Mouse (Mus musculus): ENCODE results near the gene Cbr4. TPM values are rescaled to one million over a fixed set of nuclear protein-coding genes. Genes with fewer than 3 reads are reported as not detected.

Gene Cbr4
- polyA plus RNA-seq, 1 experiment from 2014 or later, result 31.7 TPM

GRCm38 (mm10) chr8:61467553-61467815, 20.1 kb upstream of the Cbr4 start:
- H3K36me3 ChIP-seq, result no peaks in the 10 kb centered on the region
- no peaks in the 10 kb centered on the region for H3K4me1 ChIP-seq
- DNase-seq (ENCODE audit: low spot score), result no peak
- H3K27me3 ChIP-seq (ENCODE audit: insufficient read depth, poor library complexity, severe bottlenecking), result no peaks in the 10 kb centered on the region
- 91% methylated on average over 3 of the region's 3 CpGs for WGBS
- H3K9me3 ChIP-seq, result no peaks in the 10 kb centered on the region
- H3K27ac ChIP-seq, result no peak overlapping the region
- H3K4me3 ChIP-seq, result no peak overlapping the region

GRCm38 (mm10) chr8:61470213-61470612, 17.3 kb upstream of the Cbr4 start:
- Histone ChIP-seq H3K27ac (no peak overlapping the region), H3K4me1 (no peaks in the 10 kb centered on the region), H3K4me3 (no peak overlapping the region), H3K36me3 (no peaks in the 10 kb centered on the region), H3K27me3 (ENCODE audit: insufficient read depth, poor library complexity, severe bottlenecking) (no peaks in the 10 kb centered on the region), H3K9me3 (no peaks in the 10 kb centered on the region)
- no peak for DNase-seq (ENCODE audit: low spot score)
- WGBS, result 75% methylated on average over 4 of the region's 4 CpGs

DNA sequence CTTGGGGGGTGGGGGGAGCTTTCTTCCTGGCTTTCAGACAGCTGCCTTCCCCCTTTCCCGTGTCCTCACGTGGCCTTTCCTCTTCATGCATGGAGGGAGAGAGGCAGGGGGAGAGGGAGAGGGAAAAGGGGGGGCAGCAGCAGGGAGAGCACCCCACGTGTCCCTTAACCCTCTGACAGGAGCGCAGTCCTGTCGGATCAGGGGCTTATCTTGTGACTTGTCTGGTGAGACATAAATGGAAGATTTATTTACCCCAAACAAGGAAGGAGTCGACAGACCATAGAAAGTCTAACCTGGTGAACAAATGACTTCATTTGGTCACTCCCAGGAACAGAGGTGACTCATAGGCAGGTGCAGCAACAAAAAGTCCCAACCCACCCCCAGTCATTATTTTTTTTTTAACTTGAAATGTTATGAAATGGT, 12.3 kb upstream of the Cbr4 start:
- H3K4me1 ChIP-seq, result peaks cover 7% of the 10 kb centered on the region; the same call in 1 of the 2 replicates
- no peak for DNase-seq (ENCODE audit: low spot score)
- H3K27me3 ChIP-seq (ENCODE audit: insufficient read depth, poor library complexity, severe bottlenecking), result no peaks in the 10 kb centered on the region
- no peak overlapping the region for H3K27ac ChIP-seq
- no peak overlapping the region for H3K4me3 ChIP-seq
- WGBS, result 60% methylated on average over 6 of the region's 6 CpGs
- H3K36me3 ChIP-seq, result no peaks in the 10 kb centered on the region
- no peaks in the 10 kb centered on the region for H3K9me3 ChIP-seq

DNA sequence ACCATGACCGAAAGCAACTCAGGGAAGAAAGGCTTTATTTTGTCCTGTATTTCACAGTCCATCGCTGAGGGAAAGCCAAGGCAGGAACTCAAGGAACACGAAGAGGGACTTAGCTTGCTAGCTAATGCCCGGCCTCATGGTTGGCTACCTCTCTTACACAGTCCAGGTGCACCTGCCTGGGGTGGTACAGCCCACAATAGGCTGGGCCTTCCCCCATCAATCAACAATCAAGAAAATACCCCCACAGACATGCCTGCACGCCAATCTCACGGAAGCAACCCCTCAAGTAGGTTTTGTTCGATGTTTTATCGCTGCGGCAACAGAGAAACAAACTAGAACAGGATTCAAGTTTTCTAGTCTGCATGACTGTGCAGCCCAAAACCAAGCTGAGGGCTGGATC, 11.4 kb upstream of the Cbr4 start:
- no peak for DNase-seq (ENCODE audit: low spot score)
- Histone ChIP-seq H3K27ac (no peak overlapping the region), H3K36me3 (no peaks in the 10 kb centered on the region), H3K4me1 (peaks cover 7% of the 10 kb centered on the region; the same call in 1 of the 2 replicates), H3K27me3 (ENCODE audit: insufficient read depth, poor library complexity, severe bottlenecking) (no peaks in the 10 kb centered on the region), H3K9me3 (no peaks in the 10 kb centered on the region), H3K4me3 (no peak overlapping the region)
- WGBS, result 79% methylated on average over 9 of the region's 9 CpGs

DNA sequence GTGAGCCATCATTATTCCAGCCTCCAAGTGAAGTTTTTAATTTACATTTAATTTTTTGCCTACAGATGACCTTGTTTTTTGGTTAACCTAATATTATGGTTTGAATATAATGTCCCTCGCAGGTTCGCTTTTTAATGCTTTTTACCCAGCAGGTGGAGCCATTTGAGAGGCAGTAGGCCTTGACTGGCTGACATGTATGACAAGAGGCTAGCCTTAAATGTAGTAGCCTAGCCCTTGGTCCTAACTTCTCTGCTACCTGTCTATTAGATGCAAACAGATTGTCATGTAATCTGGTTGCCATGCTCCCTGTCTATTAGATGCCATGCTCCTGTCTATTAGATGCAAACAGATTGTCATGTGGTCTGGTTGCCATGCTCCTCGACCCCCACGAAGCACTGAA, 9.4 kb upstream of the Cbr4 start:
- 93% methylated on average over 4 of the region's 4 CpGs for WGBS
- peaks cover 7% of the 10 kb centered on the region; the same call in 1 of the 2 replicates for H3K4me1 ChIP-seq
- H3K27me3 ChIP-seq (ENCODE audit: insufficient read depth, poor library complexity, severe bottlenecking), result no peaks in the 10 kb centered on the region
- H3K9me3 ChIP-seq, result no peaks in the 10 kb centered on the region
- H3K36me3 ChIP-seq, result no peaks in the 10 kb centered on the region
- DNase-seq (ENCODE audit: low spot score), result no peak
- H3K4me3 ChIP-seq, result no peak overlapping the region
- H3K27ac ChIP-seq, result no peak overlapping the region

GRCm38 (mm10) chr8:61478793-61479192, 8.7 kb upstream of the Cbr4 start:
- H3K9me3 ChIP-seq, result no peaks in the 10 kb centered on the region
- no peak overlapping the region for H3K4me3 ChIP-seq
- DNase-seq (ENCODE audit: low spot score), result no peak
- WGBS, result 81% methylated on average over 8 of the region's 8 CpGs
- H3K4me1 ChIP-seq, result peaks cover 7% of the 10 kb centered on the region; the same call in 1 of the 2 replicates
- no peaks in the 10 kb centered on the region for H3K27me3 ChIP-seq (ENCODE audit: insufficient read depth, poor library complexity, severe bottlenecking)
- no peaks in the 10 kb centered on the region for H3K36me3 ChIP-seq
- no peak overlapping the region for H3K27ac ChIP-seq

DNA sequence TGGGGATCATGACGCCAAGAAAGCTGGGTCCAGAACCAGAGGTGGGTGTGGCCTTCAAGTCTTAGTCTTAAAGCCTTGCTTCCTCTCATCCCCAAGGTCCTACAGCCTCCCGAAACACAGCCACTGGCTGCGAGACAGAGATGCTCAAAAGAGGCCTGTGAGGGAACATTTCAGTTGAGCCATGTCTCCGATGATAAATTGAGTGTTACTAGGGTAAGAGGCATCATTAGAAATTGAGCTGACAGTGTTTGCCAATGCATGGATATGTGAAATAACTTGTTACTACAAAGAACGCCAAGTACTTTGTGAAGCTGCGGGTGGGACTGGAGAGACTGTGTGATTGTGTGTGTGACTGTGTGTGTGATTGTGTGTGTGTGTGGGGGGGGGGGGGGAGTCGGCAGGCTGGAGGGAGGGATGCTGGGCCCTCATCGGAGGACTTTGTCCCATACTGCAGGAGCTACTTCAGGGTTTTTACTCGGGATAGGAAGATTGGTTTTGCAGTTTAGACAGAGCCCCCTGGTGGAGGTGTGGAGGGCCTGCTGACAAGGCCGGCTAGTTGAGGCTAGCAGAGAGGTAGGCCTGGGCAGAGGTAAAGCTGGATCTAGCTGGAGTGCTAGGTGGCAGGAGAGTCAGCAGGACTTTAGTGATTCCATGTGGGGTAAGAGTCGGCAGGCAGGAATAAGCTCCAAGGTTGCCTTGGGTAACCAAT, 7.9 kb upstream of the Cbr4 start:
- 52% methylated on average over 11 of the region's 11 CpGs for WGBS

GRCm38 (mm10) chr8:61480260-61480967, 7.1 kb upstream of the Cbr4 start:
- Histone ChIP-seq H3K4me3 (no peak overlapping the region), H3K9me3 (no peaks in the 10 kb centered on the region), H3K27me3 (ENCODE audit: insufficient read depth, poor library complexity, severe bottlenecking) (no peaks in the 10 kb centered on the region), H3K4me1 (peaks cover 7% of the 10 kb centered on the region; the same call in 1 of the 2 replicates), H3K36me3 (no peaks in the 10 kb centered on the region), H3K27ac (no peak overlapping the region)
- no peak for DNase-seq (ENCODE audit: low spot score)
- WGBS, result 82% methylated on average over 14 of the region's 14 CpGs

More for the DNA sequence above, 7.9 kb upstream of the Cbr4 start:
- Histone ChIP-seq H3K4me1 (peaks cover 7% of the 10 kb centered on the region; the same call in 1 of the 2 replicates), H3K27me3 (ENCODE audit: insufficient read depth, poor library complexity, severe bottlenecking) (no peaks in the 10 kb centered on the region), H3K27ac (no peak overlapping the region), H3K9me3 (no peaks in the 10 kb centered on the region), H3K4me3 (no peak overlapping the region), H3K36me3 (no peaks in the 10 kb centered on the region)
- DNase-seq (ENCODE audit: low spot score), result no peak

GRCm38 (mm10) chr8:61486923-61487529, 508 bp upstream of the Cbr4 start:
- H3K27me3 ChIP-seq (ENCODE audit: insufficient read depth, poor library complexity, severe bottlenecking), result no peaks in the 10 kb centered on the region
- peak overlapping the region; percentile 78; the same call in 1 of the 2 replicates for H3K4me3 ChIP-seq
- 96% methylated on average over 2 of the region's 2 CpGs for WGBS
- H3K36me3 ChIP-seq, result peaks cover 2% of the 10 kb centered on the region; the same call in 1 of the 2 replicates
- H3K4me1 ChIP-seq, result peaks cover 4% of the 10 kb centered on the region; the same call in 1 of the 2 replicates
- no peaks in the 10 kb centered on the region for H3K9me3 ChIP-seq
- no peak for DNase-seq (ENCODE audit: low spot score)
- peak overlapping the region; percentile 94; the same call in 1 of the 2 replicates for H3K27ac ChIP-seq

DNA sequence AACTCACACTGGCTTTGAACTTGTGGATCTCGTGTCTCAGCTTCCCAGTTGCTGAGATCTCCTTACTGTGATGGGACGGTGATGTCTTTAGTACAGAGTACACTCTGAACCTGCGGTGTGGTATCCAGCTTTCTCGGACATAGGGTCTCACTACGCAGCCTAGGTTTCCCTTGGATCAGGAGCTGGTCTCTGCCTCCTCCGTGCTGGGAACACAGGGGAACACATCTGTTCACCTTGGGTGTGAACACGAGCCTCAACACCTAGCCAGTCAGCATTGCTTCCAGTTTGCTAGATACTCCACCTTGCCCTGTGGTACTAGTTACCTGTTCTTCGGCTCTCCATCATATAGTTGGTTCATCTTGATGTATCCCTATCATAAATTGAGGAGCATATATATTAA, 1.1 kb downstream of the Cbr4 start:
- H3K4me3 ChIP-seq, result peak overlapping the region; percentile 78
- WGBS, result 84% methylated on average over 8 of the region's 8 CpGs

DNA sequence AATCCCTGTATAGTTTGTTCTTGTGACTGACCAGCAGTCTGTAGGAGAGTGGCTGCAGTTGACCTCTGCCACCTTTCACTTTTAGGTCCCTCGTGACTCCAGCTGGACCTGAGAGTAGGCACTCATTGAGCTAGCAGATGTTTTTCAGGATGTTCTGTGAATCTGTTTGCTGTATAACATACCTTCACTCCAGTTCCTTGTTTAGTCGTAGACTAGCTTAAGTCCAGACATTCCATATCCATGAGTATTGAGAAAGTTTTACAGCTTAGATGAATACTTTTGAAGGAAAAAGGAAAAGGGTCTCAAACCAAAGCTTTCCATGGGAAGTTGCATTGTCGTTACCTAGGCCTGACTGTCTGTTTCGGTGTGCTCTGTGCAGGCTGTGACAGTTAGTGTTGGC, 9.6 kb downstream of the Cbr4 start:
- peaks cover 26% of the 10 kb centered on the region for H3K36me3 ChIP-seq
- no peaks in the 10 kb centered on the region for H3K9me3 ChIP-seq
- no peaks in the 10 kb centered on the region for H3K27me3 ChIP-seq (ENCODE audit: insufficient read depth, poor library complexity, severe bottlenecking)
- no peak for DNase-seq (ENCODE audit: low spot score)
- WGBS, result 79% methylated on average over 4 of the region's 4 CpGs
- H3K4me3 ChIP-seq, result no peak overlapping the region
- no peak overlapping the region for H3K27ac ChIP-seq
- H3K4me1 ChIP-seq, result no peaks in the 10 kb centered on the region

More for the DNA sequence above, 1.1 kb downstream of the Cbr4 start:
- no peaks in the 10 kb centered on the region for H3K9me3 ChIP-seq
- peaks cover 11% of the 10 kb centered on the region for H3K36me3 ChIP-seq
- H3K4me1 ChIP-seq, result peaks cover 4% of the 10 kb centered on the region; the same call in 1 of the 2 replicates
- no peaks in the 10 kb centered on the region for H3K27me3 ChIP-seq (ENCODE audit: insufficient read depth, poor library complexity, severe bottlenecking)
- DNase-seq (ENCODE audit: low spot score), result no peak
- no peak overlapping the region for H3K27ac ChIP-seq

DNA sequence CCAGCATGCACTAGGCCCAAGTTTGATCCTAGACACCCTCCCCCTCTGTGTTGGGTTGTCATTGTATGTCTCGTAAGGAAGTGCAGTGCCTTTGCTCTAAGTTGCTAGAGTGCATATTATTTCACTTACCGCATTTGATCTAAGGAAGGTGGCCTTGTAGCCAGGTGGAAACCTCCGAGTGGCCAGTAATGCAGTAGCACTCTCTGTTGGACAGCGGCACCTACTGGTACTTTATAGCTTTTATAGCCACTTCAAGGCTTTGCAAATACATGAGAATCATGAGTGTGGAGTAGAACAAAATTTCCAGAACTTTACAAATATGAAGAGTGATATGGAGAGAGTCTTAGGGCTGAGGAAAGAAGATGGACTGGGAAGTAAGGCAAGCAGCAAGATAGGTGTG, 11.5 kb downstream of the Cbr4 start:
- no peak for DNase-seq (ENCODE audit: low spot score)
- Histone ChIP-seq H3K4me3 (no peak overlapping the region), H3K27ac (no peak overlapping the region), H3K4me1 (no peaks in the 10 kb centered on the region), H3K9me3 (no peaks in the 10 kb centered on the region), H3K36me3 (peaks cover 23% of the 10 kb centered on the region), H3K27me3 (ENCODE audit: insufficient read depth, poor library complexity, severe bottlenecking) (no peaks in the 10 kb centered on the region)
- WGBS, result 67% methylated on average over 4 of the region's 4 CpGs

DNA sequence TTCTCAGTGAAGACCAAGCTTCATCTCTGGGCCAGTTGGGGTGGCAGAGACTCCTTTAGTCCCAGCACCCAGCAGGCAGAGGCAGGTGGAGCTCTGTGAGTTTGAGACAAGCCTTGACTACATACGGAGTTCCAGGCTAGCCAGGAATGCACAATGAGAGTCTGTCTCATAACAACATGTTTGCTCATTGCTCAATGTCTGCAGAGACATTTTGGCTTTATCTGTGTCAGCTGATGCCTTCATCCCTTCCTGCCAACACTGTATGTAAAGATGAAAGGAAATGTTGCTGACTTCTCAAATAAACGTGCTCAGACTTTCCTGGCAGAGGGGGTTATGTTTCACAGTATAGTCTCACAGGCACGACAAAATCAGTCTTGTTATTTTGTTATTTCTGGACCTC, 13.4 kb downstream of the Cbr4 start:
- Histone ChIP-seq H3K9me3 (no peaks in the 10 kb centered on the region), H3K4me3 (no peak overlapping the region), H3K36me3 (peaks cover 21% of the 10 kb centered on the region; the same call in 1 of the 2 replicates), H3K27me3 (ENCODE audit: insufficient read depth, poor library complexity, severe bottlenecking) (no peaks in the 10 kb centered on the region), H3K4me1 (no peaks in the 10 kb centered on the region), H3K27ac (no peak overlapping the region)
- no peak for DNase-seq (ENCODE audit: low spot score)
- WGBS, result 60% methylated on average over 3 of the region's 3 CpGs
